22 mouse cellular contexts compared by ENCODE assay signal in genomic region chr11:8213130-8213529, GRCm38 (mm10).
"Had no signal": no experiment of that assay in that cellular context is flagged by ENCODE, and none has a peak within 500 bp of the region (broad histone marks: within the 10 kb centered on the region; RNA-seq: fewer than 3 reads in every experiment).

No protein-coding gene starts in this region.

- H3K36me3 ChIP-seq: liver, embryonic 13.5 days; liver, embryonic 15.5 days; lung, embryonic 15.5 days; neural tube, embryonic 13.5 days; neural tube, embryonic 15.5 days; stomach, embryonic 15.5 days had no signal

- H3K4me1 ChIP-seq: liver, embryonic 13.5 days; liver, embryonic 15.5 days; lung, embryonic 15.5 days; megakaryocyte, embryonic 14.5 days; neural tube, embryonic 13.5 days; neural tube, embryonic 15.5 days; stomach, embryonic 15.5 days had no signal

- H3K27me3 ChIP-seq: liver, embryonic 13.5 days; liver, embryonic 15.5 days; lung, embryonic 15.5 days; megakaryocyte, embryonic 14.5 days; neural tube, embryonic 13.5 days; neural tube, embryonic 15.5 days; stomach, embryonic 15.5 days had no signal

- ATAC-seq: liver, postnatal 0 days; lung, postnatal 0 days had no signal

- H3K9me3 ChIP-seq: liver, embryonic 13.5 days; liver, embryonic 15.5 days; lung, embryonic 15.5 days; neural tube, embryonic 13.5 days; neural tube, embryonic 15.5 days; stomach, embryonic 15.5 days had no signal

- H3K9ac ChIP-seq: liver, embryonic 13.5 days; liver, embryonic 15.5 days; liver, postnatal 0 days; lung, embryonic 15.5 days; neural tube, embryonic 13.5 days; neural tube, embryonic 15.5 days; stomach, embryonic 15.5 days had no signal

- H3K27ac ChIP-seq: liver, embryonic 13.5 days; liver, embryonic 15.5 days; lung, embryonic 15.5 days; macrophage; neural tube, embryonic 13.5 days; neural tube, embryonic 15.5 days; stomach, embryonic 15.5 days; stomach, postnatal 0 days had no signal

- DNase-seq: liver, embryonic 13.5 days; liver, postnatal 0 days; lung, adult 2 months; lung, postnatal 14 days; lung, postnatal 36 days; right cerebral cortex, adult 18-20 months; right cerebral cortex, postnatal 25 days; right cerebral cortex, postnatal 4 days; thymus, adult 2 months; thymus, postnatal 25 days; thymus, postnatal 4 days had no signal

- H3K4me3 ChIP-seq: liver, embryonic 13.5 days; liver, embryonic 15.5 days; lung, embryonic 15.5 days; megakaryocyte, embryonic 14.5 days; myocyte; neural tube, embryonic 13.5 days; neural tube, embryonic 15.5 days; stomach, embryonic 15.5 days had no signal

- H3K4me2 ChIP-seq: liver, embryonic 11.5 days; liver, embryonic 13.5 days; liver, embryonic 15.5 days; lung, embryonic 15.5 days; neural tube, embryonic 13.5 days; neural tube, embryonic 15.5 days; stomach, embryonic 15.5 days had no signal
